Mouse (Mus musculus): Measurements from ENCODE around the gene Lrrc39. TPM values are rescaled to one million over a fixed set of nuclear protein-coding genes. Genes with fewer than 3 reads are reported as not detected.

Gene Lrrc39
- total and polyA plus RNA-seq, 2 experiments from 2014 or later, result 0.05 to 0.30 TPM

DNA sequence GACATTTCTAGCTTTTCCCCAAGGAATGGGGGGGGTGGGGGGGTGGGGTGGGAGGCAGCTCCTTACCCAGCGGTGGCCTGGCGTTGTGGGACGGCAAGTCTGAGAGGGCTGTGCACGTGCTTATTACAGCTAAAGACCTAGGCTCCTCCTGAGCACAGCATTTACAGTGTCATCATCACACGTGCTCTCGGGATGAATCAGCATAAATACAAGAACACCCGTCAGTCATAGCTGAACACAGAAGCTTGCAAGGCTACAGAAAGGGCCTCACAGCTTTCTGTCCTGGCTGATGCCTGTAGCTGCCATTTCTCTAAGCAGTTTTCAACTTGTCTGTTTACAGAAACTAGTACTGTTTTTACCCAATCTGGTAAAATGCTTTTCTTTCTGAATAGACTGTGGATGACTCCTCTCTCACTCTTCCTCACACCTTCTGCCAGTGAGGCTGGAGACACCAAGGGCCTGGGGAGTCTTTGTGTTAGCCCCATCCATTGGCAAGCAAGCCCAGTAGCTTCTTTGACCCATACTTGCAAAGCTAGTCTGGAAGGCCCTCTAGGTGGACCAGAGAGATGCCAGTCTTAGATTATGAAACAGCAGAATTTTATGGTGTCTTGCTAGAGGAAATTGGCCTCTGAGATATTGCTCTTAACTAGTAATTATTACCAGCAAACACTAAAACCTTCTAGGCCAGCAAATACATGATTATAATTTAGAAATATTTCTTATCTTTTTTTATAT is 58.0 kb downstream of the Lrrc39 start:
- Histone ChIP-seq H3K36me3 (ENCODE audit: insufficient read depth, low read length) (peaks cover 1% of the 10 kb centered on the region; the same call in 1 of the 2 replicates), H3K4me1 (ENCODE audit: insufficient read depth, low read length) (no peaks in the 10 kb centered on the region), H3K27me3 (ENCODE audit: insufficient read depth, low read length) (no peaks in the 10 kb centered on the region), H3K4me3 (ENCODE audit: low read length) (no peak overlapping the region), H3K4me2 (ENCODE audit: low read depth, low read length) (no peak overlapping the region), H3K27ac (no peak overlapping the region), H3K9me3 (ENCODE audit: low read length) (no peaks in the 10 kb centered on the region), H3K9ac (replicated peaks; ENCODE audit: low read length) (no peak overlapping the region)
- TF ChIP-seq CTCF (IDR thresholded peaks at IDR 0.05; ENCODE audit: low read depth), result no peak
- DNase-seq (ENCODE audit: low spot score) (no peak), ATAC-seq (no peak)
- WGBS, result 95% methylated on average over 7 of the region's 7 CpGs

DNA sequence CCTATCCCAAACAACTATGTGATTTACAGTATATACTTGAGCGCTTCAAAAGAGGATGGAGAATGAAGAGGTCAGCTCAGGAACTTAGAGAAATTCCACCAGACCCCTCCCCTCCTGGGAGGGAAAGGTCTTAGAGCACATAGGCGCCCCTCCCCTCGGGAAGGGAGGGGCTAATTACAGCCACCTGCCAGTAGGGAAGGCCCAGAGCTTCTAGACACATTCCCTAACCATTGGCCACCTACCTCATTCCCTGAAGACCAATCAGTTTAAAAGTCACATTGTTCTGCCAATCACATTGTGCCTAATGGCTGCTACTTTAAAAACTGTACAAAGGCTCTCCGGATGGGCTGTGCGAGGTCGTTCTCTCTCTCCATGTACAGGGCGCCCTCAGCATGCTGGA is 59.9 kb downstream of the Lrrc39 start:
- DNase-seq (ENCODE audit: low spot score) (no peak), ATAC-seq (no peak)
- Histone ChIP-seq H3K9ac (replicated peaks; ENCODE audit: low read length) (no peak overlapping the region), H3K27me3 (ENCODE audit: insufficient read depth, low read length) (no peaks in the 10 kb centered on the region), H3K36me3 (ENCODE audit: insufficient read depth, low read length) (no peaks in the 10 kb centered on the region; the same call in 1 of the 2 replicates), H3K4me3 (ENCODE audit: low read length) (no peak overlapping the region), H3K27ac (no peak overlapping the region), H3K9me3 (ENCODE audit: low read length) (no peaks in the 10 kb centered on the region), H3K4me2 (ENCODE audit: low read depth, low read length) (no peak overlapping the region), H3K4me1 (ENCODE audit: insufficient read depth, low read length) (no peaks in the 10 kb centered on the region)
- no peak for TF ChIP-seq CTCF (IDR thresholded peaks at IDR 0.05; ENCODE audit: low read depth)
- WGBS, result 95% methylated on average over 7 of the region's 7 CpGs

DNA sequence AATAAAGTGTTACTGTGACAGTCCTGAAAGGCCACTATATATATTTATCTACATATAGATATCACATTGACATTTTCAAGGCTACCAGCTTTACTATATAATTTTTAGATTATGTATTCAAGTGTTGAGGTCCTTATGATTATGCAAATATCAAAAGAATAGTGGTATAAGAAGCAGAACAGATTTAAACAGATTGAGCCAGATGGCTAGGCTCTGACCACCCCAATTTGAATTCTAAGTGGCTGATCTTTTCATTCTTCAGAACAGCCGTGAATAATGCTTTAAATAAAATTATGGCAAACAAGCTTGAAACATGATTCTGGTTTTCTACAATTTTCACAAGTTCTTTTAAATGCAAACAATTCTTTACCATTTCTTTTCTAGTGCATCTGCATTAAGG is 68.7 kb downstream of the Lrrc39 start:
- Histone ChIP-seq H3K4me1 (ENCODE audit: insufficient read depth, low read length) (no peaks in the 10 kb centered on the region), H3K4me3 (ENCODE audit: low read length) (no peak overlapping the region), H3K9me3 (ENCODE audit: low read length) (no peaks in the 10 kb centered on the region), H3K27me3 (ENCODE audit: insufficient read depth, low read length) (no peaks in the 10 kb centered on the region), H3K9ac (replicated peaks; ENCODE audit: low read length) (no peak overlapping the region), H3K4me2 (ENCODE audit: low read depth, low read length) (no peak overlapping the region), H3K36me3 (ENCODE audit: insufficient read depth, low read length) (peaks cover 32% of the 10 kb centered on the region), H3K27ac (no peak overlapping the region)
- no peak for TF ChIP-seq CTCF (IDR thresholded peaks at IDR 0.05; ENCODE audit: low read depth)
- ATAC-seq (no peak), DNase-seq (ENCODE audit: low spot score) (no peak)
- WGBS, result 55% methylated on average over 1 of the region's 1 CpGs

Other genes with a start within 250 kb of the Lrrc39 start
- 7.2 and 13.3 TPM in 2 replicates for gene Cdc14a, start 138.9 kb upstream of the Lrrc39 start, total RNA-seq (2014; rRNA removed)
- 3.8 and 4.3 TPM in 2 replicates for gene Cdc14a, start 138.9 kb upstream of the Lrrc39 start, polyA plus RNA-seq (2015; fragmentation: Nextera tagmentation; extraction: Ambion mirVana)
- gene Rtca, start 54.8 kb upstream of the Lrrc39 start, total RNA-seq (2014; rRNA removed), result 70.9 and 77.8 TPM in 2 replicates
- gene Rtca, start 54.8 kb upstream of the Lrrc39 start, polyA plus RNA-seq (2015; fragmentation: Nextera tagmentation; extraction: Ambion mirVana), result 132 and 138 TPM in 2 replicates
- gene Dbt, start 49.9 kb upstream of the Lrrc39 start, total RNA-seq (2014; rRNA removed), result 9.7 and 36.1 TPM in 2 replicates
- gene Dbt, start 49.9 kb upstream of the Lrrc39 start, polyA plus RNA-seq (2015; fragmentation: Nextera tagmentation; extraction: Ambion mirVana), result 13.8 and 14.8 TPM in 2 replicates
- gene Sass6, start 32.0 kb downstream of the Lrrc39 start, total RNA-seq (2014; rRNA removed), result 7.0 and 7.7 TPM in 2 replicates
- gene Sass6, start 32.0 kb downstream of the Lrrc39 start, polyA plus RNA-seq (2015; fragmentation: Nextera tagmentation; extraction: Ambion mirVana), result 9.6 and 10.0 TPM in 2 replicates
- 5.1 and 7.2 TPM in 2 replicates for gene Trmt13, start 51.6 kb downstream of the Lrrc39 start, total RNA-seq (2014; rRNA removed)
- 19.6 and 19.9 TPM in 2 replicates for gene Trmt13, start 51.6 kb downstream of the Lrrc39 start, polyA plus RNA-seq (2015; fragmentation: Nextera tagmentation; extraction: Ambion mirVana)
- 40.4 and 49.3 TPM in 2 replicates for gene Mfsd14a, start 99.7 kb downstream of the Lrrc39 start, total RNA-seq (2014; rRNA removed)
- 53.4 and 55.6 TPM in 2 replicates for gene Mfsd14a, start 99.7 kb downstream of the Lrrc39 start, polyA plus RNA-seq (2015; fragmentation: Nextera tagmentation; extraction: Ambion mirVana)
- gene Gm43191, start 118.3 kb downstream of the Lrrc39 start, total RNA-seq (2014; rRNA removed), result not detected in 2 replicates
- gene Gm43191, start 118.3 kb downstream of the Lrrc39 start, polyA plus RNA-seq (2015; fragmentation: Nextera tagmentation; extraction: Ambion mirVana), result not detected in 2 replicates
- gene Slc35a3, start 149.9 kb downstream of the Lrrc39 start, total RNA-seq (2014; rRNA removed), result 15.9 and 20.7 TPM in 2 replicates
- gene Slc35a3, start 149.9 kb downstream of the Lrrc39 start, polyA plus RNA-seq (2015; fragmentation: Nextera tagmentation; extraction: Ambion mirVana), result 7.0 and 8.0 TPM in 2 replicates
- 14.3 and 16.1 TPM in 2 replicates for gene Agl, start 245.2 kb downstream of the Lrrc39 start, total RNA-seq (2014; rRNA removed)
- gene Agl, start 245.2 kb downstream of the Lrrc39 start, polyA plus RNA-seq (2015; fragmentation: Nextera tagmentation; extraction: Ambion mirVana), result 13.6 and 13.9 TPM in 2 replicates

Measured in hindbrain, postnatal 0 days (tissue).